Mouse (Mus musculus): Measurements from ENCODE around the gene Ccl5. TPM values are rescaled to one million over a fixed set of nuclear protein-coding genes. Genes with fewer than 3 reads are reported as not detected.

The Ccl5 gene
- 100 to 1,000 TPM in 1 of 2 experiments, 10 to 100 TPM in 1; 84.4 to 119 TPM for polyA plus RNA-seq (2017; shearing (Covaris generic))

DNA sequence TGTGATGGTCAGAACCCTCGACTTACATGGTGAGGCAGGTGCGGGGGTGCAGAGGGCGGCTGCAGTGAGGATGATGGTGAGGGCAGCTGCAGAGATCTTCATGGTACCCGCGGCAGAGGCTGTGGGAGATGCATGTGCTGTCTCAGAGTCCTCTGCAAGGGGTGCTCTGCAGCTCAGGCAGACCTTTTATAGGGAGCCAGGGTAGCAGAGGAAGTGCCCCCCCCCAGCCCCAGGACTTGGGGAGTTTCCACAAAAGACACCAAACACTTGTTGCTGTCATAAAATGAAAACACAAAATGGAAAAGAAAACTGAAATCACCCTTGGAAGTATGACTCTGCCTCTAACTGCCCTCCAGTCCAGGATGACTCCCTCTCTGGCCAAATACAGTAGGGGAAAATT lies at the start of gene Ccl5:
Gene Ccl5 (minus strand): TSS at position 159 of the 400 bp plus-strand sequence.

DNA sequence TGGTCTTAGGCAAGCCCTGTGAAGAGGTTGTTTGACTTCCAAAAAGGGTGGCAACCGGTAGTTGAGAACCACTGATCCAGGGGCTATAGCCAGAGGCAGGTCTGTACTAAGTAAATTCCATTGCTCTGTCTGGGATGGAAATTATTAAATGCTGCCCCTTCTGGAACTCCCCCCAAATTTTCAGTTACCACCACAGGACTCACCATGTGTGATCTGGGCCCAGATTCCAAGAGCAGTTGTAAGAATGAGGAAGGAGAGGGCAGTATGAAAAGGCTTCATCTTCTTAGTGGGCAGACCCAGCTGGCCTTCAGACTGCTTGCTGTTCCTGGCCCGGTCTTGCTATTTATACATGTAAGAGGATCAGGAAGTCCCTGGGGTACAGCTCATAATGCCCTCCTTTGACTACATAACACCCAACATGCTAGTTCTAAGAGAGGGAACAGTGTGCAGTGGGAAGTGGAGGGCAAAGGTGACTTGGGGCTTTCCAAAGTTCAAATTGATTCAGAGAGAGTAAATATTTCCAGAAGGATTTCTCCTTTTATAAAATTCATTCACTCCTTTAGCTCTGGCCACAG lies 48.0 kb upstream of the Ccl5 start, which contains the start of gene Ccl9:
Gene Ccl9 (minus strand): TSS at position 451 of the 575 bp plus-strand sequence.

DNA sequence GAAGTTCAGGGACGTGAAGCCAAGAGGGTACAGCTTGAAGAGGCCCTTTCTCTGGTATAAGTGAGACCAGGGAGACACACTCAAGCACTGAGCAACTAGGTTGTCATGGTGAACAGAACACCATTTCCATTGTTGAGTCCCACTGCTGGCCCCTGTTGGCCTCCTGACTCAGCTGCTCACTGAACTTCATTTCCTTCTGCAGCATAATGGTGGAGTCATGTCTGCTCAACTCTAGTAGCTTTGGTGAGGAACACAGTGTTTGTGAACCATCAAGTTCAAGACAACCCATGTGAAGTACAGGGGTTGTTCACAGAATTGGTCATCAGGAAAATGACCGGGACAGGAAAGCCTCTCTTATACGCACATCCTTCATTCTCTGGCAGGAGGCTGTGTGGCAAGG lies 8.2 kb downstream of the Ccl5 start, which contains the start of gene Heatr9:
Gene Heatr9 (minus strand): TSS at position 101 of the 400 bp plus-strand sequence.

Other genes starting within 250 kb of the Ccl5 start
- under 1 TPM in 1 of 2 experiments, not detected in 1; 0.08 TPM for gene Slfn14, start 243.8 kb downstream of the Ccl5 start, polyA plus RNA-seq (2017; shearing (Covaris generic))
- gene Ap2b1, start 231.5 kb downstream of the Ccl5 start, polyA plus RNA-seq (2017; shearing (Covaris generic)): 10 to 100 TPM; 41.1 to 56.0 TPM
- 10 to 100 TPM; 12.5 to 14.8 TPM for gene Pex12, start 227.9 kb downstream of the Ccl5 start, polyA plus RNA-seq (2017; shearing (Covaris generic))
- gene Rasl10b, start 121.4 kb downstream of the Ccl5 start, polyA plus RNA-seq (2017; shearing (Covaris generic)): not detected
- not detected for gene Gas2l2, start 101.1 kb downstream of the Ccl5 start, polyA plus RNA-seq (2017; shearing (Covaris generic))
- 1 to 10 TPM; 1.8 to 2.0 TPM for gene 1700020L24Rik, start 92.8 kb downstream of the Ccl5 start, polyA plus RNA-seq (2017; shearing (Covaris generic))
- under 1 TPM in 1 of 2 experiments, not detected in 1; 0.61 TPM for gene Mmp28, start 67.4 kb downstream of the Ccl5 start, polyA plus RNA-seq (2017; shearing (Covaris generic))
- 10 to 100 TPM; 14.8 to 14.9 TPM for gene Taf15, start 57.4 kb downstream of the Ccl5 start, polyA plus RNA-seq (2017; shearing (Covaris generic))
- under 1 TPM; 0.30 to 0.59 TPM for gene Heatr9, start 8.3 kb downstream of the Ccl5 start, polyA plus RNA-seq (2017; shearing (Covaris generic))
- not detected for gene Ccl9, start 48.1 kb upstream of the Ccl5 start, polyA plus RNA-seq (2017; shearing (Covaris generic))
- under 1 TPM in 1 of 2 experiments, not detected in 1; 0.83 TPM for gene Ccl6, start 62.6 kb upstream of the Ccl5 start, polyA plus RNA-seq (2017; shearing (Covaris generic))
- gene Rpl9-ps1, start 115.1 kb upstream of the Ccl5 start, polyA plus RNA-seq (2017; shearing (Covaris generic)): under 1 TPM in 1 of 2 experiments, not detected in 1; 0.52 TPM
- gene Ccl3, start 118.8 kb upstream of the Ccl5 start, polyA plus RNA-seq (2017; shearing (Covaris generic)): under 1 TPM in 1 of 2 experiments, not detected in 1; 0.49 TPM
- 1 to 10 TPM in 1 of 2 experiments, not detected in 1; 6.8 TPM for gene Ccl4, start 132.1 kb upstream of the Ccl5 start, polyA plus RNA-seq (2017; shearing (Covaris generic))
- 1 to 10 TPM in 1 of 2 experiments, under 1 TPM in 1; 0.31 to 3.2 TPM for gene Wfdc17, start 173.5 kb upstream of the Ccl5 start, polyA plus RNA-seq (2017; shearing (Covaris generic))
- 1 to 10 TPM in 1 of 2 experiments, not detected in 1; 1.1 TPM for gene Wfdc18, start 178.5 kb upstream of the Ccl5 start, polyA plus RNA-seq (2017; shearing (Covaris generic))
- gene Wfdc21, start 216.4 kb upstream of the Ccl5 start, polyA plus RNA-seq (2017; shearing (Covaris generic)): not detected
- 10 to 100 TPM; 31.8 to 34.3 TPM for gene Heatr6, start 223.2 kb upstream of the Ccl5 start, polyA plus RNA-seq (2017; shearing (Covaris generic))